Mouse (Mus musculus): ENCODE measurements around the gene Ccl1.

DNA sequence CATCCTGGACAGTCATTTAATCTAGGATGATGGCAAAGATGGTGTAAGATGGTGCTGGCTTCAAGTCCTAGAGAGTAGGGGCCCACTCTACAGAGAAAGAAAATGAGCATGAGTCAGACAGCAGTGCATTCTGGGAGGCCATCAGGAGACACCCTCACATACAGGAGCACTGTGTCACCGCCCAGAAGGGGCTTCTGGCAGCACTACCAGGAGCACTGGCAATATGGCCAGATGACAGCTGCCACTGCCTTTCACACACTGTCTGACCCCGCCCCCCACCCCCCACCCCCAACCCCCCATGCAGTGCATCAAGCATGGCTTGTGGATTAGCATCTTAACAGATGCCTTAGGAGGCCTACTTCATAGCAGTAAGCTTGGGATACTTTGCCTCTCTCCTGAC lies 89.0 kb downstream of the Ccl1 start:
- TF ChIP-seq GATA1 (IDR thresholded peaks at IDR 0.05; ENCODE audit: low read length) (no peak), TAL1 (IDR thresholded peaks at IDR 0.05; ENCODE audit: low read length) (no peak)
